Mouse (Mus musculus): ENCODE measurements around the gene Pink1.

Pink1 gene

DNA sequence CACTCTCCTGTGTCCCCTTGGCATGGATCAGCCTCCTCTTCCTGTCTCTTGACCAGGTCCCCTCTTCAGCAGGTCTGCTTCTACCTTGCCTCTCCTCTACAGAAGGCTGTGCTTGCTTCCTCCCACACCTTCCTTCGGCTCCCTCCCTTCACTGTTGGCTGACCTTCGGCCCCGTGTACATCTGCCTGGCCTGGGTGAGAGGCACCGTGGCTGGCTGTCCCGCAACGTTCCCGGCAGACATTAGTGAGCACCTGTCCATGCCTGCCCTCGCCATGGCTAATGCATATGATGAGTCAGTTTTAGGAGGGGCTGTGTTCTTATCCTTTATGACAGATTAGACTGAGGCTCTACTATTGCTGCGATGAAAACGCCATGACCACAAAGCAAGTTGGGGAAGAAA, 58.2 kb downstream of the Pink1 start:
- DNase-seq (ENCODE audit: low read depth in 2 of 2, low spot score in 2 of 2) = no peak
